Mouse (Mus musculus) kidney, adult 18-20 months (tissue): Measurements from ENCODE around the gene Podxl2.

Experiments
- DNase-seq: peaks from one replicate; pipeline ENCODE4 v3.0.0; 2021

Podxl2 gene

GRCm38 (mm10) chr6:88874868-88875508 lies at the start of gene Podxl2:
TSS of gene Podxl2 (minus strand) at chr6:88875044.
- DNase-seq = peak; percentile 47

GRCm38 (mm10) chr6:88918802-88919201 lies 44.0 kb upstream of the Podxl2 start:
- DNase-seq = no peak

GRCm38 (mm10) chr6:88916153-88916552 lies 41.3 kb upstream of the Podxl2 start:
- peak; percentile 51 for DNase-seq

- DNase-seq = no peak
Measured at GRCm38 (mm10) chr6:88915510-88915909, 40.7 kb upstream of the Podxl2 start.

GRCm38 (mm10) chr6:88914799-88915198 lies 40.0 kb upstream of the Podxl2 start:
- no peak for DNase-seq

- DNase-seq = no peak
Measured at GRCm38 (mm10) chr6:88913440-88913839, 38.6 kb upstream of the Podxl2 start.

- DNase-seq = no peak
Measured at GRCm38 (mm10) chr6:88913022-88913421, 38.2 kb upstream of the Podxl2 start.

GRCm38 (mm10) chr6:88909151-88909550 lies 34.3 kb upstream of the Podxl2 start:
- no peak for DNase-seq

- peak; percentile 67 for DNase-seq
Measured at GRCm38 (mm10) chr6:88906369-88907108, 31.7 kb upstream of the Podxl2 start.

GRCm38 (mm10) chr6:88905042-88905441 lies 30.2 kb upstream of the Podxl2 start:
- DNase-seq = peak; percentile 33

- DNase-seq = no peak
Measured at GRCm38 (mm10) chr6:88904456-88904974, 29.7 kb upstream of the Podxl2 start.

- DNase-seq = no peak
Measured at GRCm38 (mm10) chr6:88903708-88904107, 28.9 kb upstream of the Podxl2 start.

GRCm38 (mm10) chr6:88901947-88902820 lies 27.3 kb upstream of the Podxl2 start, which contains the start of gene Tpra1:
TSS of gene Tpra1 (plus strand) at chr6:88902251.
- DNase-seq = peak; percentile 95

- no peak for DNase-seq
Measured at GRCm38 (mm10) chr6:88901471-88901870, 26.6 kb upstream of the Podxl2 start.

- no peak for DNase-seq
Measured at GRCm38 (mm10) chr6:88899628-88900027, 24.8 kb upstream of the Podxl2 start.

- DNase-seq = no peak
Measured at GRCm38 (mm10) chr6:88899086-88899485, 24.2 kb upstream of the Podxl2 start.

- peak; percentile 96 for DNase-seq
Measured at GRCm38 (mm10) chr6:88898534-88899048, 23.7 kb upstream of the Podxl2 start, which contains the start of gene Mcm2. TSS of gene Mcm2 (minus strand) at chr6:88898780.

GRCm38 (mm10) chr6:88897246-88897645 lies 22.4 kb upstream of the Podxl2 start:
- DNase-seq = no peak

GRCm38 (mm10) chr6:88895943-88896342 lies 21.1 kb upstream of the Podxl2 start:
- no peak for DNase-seq

GRCm38 (mm10) chr6:88893559-88893958 lies 18.7 kb upstream of the Podxl2 start:
- peak; percentile 69 for DNase-seq

GRCm38 (mm10) chr6:88890832-88891231 lies 16.0 kb upstream of the Podxl2 start:
- DNase-seq = no peak

GRCm38 (mm10) chr6:88889410-88890042 lies 14.7 kb upstream of the Podxl2 start:
- no peak for DNase-seq
